Mouse (Mus musculus) urinary bladder, adult 18-20 months (tissue): ENCODE measurements at regions not wholly inside any gene's neighbourhood (a gene's known extent, or its start where the extent isn't known, plus 50 kb on each side); places are given as distances from the start of the nearest gene placed in this dataset.
"Not testable (repeated sequence)": the region's sequence is repeated elsewhere in the genome, so short reads cannot be mapped to it uniquely, and the experiment has no call there.

Experiments
- DNase-seq, 2 experiments: peaks; one replicate each; pipeline ENCODE4 v3.0.0; 2022; ENCODE audit warnings: low spot score in 2 of 2, mixed read lengths in 2 of 2

DNA sequence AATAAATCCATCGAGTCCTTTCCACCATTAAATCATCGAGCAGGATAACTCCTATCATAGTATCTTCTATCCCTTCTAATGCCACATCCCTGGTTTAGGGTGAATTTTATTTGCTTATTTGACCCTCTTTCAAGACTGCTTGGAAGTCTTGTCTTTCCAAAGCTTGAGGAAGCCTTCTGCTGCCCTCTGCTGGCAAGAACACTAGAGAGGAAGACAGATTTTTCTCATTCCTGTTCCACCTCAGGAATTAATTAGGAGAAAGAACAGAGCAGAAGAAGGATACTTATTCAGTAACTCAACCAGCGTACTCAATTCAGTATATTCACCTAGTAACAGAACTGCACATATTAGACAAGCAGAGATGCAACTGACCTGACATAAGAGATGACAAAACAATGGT lies 1005.9 kb downstream of the Basp1 start:
- peak in 1 of 2 experiments; percentile 21 for DNase-seq

DNA sequence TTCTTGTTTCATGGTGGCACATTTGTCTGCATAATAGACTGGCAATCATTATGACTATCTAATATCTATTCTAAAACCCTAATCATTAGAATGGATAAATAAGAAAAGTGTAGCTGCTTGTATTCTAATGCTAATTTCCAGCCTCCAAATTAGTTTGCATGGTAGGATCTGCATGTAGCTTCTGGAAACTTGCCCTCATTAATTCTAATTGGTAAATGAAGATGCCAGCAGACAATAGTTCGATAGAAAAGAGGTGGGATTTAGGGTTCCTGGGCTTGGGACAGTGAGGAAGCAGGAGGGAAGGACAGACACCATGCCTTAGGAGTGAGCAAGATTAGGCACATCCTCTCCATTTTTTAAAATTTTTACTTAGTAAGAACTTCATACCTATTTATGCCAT lies 1008.3 kb downstream of the Basp1 start:
- DNase-seq: no peak

DNA sequence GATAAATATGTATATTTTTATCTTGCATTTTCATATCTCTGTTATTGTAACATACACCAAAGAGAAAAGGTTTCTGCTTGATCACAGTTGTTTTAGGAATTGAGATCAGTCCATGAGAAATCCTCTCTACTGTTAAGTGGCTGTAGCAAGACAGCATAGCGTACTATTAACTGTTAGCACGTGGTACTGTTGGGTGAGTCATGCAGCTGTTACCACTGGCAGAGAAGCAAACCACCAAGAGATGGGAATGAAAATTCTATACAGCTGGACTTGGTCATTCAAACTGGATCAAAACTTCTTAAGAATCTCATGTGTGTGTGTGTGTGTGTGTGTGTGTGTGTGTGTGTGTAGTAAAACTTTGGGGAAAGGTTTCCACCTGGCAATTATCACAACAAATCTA lies 1013.5 kb downstream of the Basp1 start:
- no peak for DNase-seq

DNA sequence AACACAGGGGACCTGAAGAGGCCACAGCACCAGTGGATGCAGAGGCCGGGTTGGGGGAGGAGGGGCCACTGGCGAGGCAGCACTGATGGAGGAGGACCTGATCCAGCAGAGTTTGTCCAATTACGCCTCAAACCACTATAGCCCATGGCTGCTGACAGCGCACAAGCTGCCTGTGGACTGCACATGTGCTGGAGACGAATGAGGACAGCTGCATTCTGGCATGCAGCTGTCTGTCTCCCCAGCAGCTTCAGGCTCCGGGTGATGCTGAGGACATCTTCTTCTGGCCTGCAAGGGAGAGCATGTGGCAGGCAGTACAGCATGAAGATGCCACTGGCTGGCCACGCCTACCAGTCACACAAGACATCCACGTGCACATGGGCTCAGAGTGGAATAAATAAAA lies 1055.2 kb downstream of the Basp1 start:
- DNase-seq: no peak

DNA sequence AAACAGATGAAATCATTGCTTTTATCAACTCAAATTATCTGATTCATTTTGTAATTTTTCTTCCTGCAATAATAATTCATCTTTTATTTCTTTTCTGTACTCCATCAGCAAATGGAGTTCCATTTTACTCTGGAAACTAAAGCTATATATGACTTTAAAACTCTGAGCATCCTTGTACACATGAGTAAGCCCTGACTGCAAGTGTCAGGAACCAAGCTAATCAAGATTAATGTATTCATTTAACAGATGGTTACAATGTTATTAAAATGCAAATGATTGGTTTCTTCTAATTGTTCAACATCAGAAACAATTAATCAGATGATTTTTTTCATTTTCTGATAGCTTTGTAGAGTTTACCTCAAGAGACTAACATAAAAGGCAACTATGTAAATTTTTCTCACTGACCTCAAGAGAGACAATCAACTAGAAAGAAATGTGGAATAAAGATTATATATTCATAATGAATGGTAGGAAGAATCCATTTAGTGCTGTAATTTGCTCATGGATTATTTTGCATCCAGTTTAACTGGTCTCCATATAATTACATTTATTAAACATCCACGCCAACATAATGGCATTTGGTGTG lies 1064.5 kb downstream of the Basp1 start:
- DNase-seq: no peak

DNA sequence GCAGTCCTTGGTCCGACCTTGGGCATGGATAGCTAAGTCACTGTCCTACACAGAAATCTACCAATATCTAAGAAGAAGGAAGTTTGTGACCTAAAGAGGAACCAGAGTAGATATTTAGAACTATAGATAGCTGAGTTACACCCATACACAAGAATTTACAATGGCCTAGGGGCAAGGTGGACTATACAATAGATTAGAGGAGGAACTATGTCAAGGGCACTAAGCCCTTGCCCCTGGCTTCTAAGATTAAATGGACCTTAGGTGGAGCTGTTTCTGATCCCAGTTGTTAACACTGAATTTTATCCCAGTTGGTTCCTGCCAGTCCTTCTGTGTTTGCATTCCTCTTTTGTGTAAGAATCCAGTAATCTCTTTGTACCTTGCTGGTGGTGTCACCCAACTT lies 1077.7 kb downstream of the Basp1 start:
- DNase-seq: not testable (repeated sequence)

DNA sequence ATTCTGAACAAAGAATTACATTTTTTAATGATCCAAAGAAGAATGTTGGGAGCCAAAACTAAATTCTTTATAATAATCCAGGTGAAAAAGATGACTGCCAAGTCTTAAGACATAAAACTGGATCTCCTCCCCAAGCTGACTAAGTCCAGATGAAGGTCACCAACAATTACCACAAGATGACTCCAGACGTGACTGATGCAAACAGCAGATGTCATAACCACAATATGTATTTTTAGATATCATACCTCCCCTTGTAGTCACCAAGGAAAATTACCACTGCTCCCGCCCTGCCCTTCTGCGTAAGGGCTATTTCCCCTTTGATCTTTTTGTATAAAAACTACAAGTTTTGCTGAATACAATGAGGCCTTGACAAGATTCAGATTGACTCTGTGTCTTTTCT lies 1110.4 kb downstream of the Basp1 start:
- DNase-seq: not testable (repeated sequence)

DNA sequence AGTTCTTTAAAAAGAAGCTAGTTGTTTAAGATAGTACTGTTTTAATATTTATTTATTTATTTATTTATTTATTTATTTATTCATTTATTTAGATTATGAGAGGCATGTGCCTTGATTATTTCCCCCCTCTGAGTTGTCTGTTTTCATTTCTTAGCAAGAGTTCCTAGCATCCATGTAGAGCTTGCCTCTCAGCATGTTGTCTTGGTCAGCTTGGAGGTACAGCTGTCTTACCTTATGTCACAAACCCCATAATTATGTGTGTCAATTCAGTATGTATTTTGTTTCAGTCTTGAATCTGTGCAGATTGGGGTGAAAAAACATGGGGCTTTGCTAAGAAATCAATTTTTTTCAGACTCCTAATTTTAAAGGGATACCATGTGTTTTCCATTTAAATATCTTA lies 1116.3 kb downstream of the Basp1 start:
- DNase-seq: no peak

DNA sequence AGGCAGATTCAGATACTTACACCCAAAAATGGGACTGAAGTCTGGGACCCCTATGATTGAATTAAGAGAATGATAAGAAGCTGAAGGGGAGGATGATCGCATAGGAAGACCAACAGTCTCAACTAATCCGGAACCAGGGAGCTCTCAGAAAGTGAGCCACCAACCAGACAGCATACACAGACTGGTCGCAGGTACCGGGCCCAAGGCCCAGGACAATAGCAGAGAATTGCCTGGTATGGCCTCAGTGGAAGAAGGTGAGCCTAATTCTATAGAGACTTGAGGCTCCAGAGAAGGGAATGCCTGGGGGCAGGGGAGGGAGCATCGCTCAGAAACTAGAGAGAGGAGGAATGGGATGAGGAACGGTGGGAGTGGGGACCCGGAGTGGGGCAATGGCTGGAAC lies 1116.8 kb downstream of the Basp1 start:
- no peak for DNase-seq

DNA sequence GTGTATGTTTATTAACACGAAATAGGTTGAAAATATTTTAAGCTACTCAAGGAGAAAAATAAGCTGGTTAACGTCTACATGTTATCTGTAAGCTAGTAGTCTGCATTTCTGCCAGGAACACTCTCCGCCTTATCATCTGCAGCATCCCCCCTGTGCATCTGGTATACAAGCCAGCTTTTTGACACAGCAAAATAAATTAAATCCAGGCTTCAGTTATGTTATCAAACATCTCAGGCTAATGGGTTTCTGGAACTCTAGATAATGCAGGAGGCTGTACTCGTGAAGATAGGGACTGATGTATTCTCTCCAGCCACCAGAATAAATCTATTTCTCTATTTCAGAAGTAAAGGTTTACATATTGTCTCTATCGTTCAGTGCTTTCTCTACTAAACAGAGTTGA lies 1138.5 kb downstream of the Basp1 start:
- DNase-seq: no peak

DNA sequence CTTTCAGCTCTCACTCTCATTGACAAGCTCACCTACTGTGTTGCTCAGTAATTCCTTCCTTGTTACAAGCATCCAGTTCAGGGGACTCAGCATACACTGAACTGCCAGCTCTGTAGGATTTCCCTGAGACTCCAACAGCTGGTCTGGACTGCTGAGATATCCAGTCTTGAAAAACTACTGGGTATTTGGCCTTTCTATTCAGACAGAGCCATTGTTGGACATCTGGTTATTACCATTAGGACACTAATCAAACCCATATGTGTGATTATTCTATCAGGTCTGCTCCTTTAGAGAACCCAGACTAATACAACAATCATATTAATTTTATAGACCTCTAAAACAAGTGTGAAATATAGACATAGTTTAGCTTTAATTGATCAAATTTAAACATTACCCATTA lies 1146.2 kb downstream of the Basp1 start:
- DNase-seq: no peak
